Mouse (Mus musculus): ENCODE results near the gene Ghdc.

Ghdc gene

GRCm38 (mm10) chr11:100746546-100746945 is 24.2 kb downstream of the Ghdc start:
- DNase-seq (ENCODE audit: low spot score in 2 of 2): no peak

DNA sequence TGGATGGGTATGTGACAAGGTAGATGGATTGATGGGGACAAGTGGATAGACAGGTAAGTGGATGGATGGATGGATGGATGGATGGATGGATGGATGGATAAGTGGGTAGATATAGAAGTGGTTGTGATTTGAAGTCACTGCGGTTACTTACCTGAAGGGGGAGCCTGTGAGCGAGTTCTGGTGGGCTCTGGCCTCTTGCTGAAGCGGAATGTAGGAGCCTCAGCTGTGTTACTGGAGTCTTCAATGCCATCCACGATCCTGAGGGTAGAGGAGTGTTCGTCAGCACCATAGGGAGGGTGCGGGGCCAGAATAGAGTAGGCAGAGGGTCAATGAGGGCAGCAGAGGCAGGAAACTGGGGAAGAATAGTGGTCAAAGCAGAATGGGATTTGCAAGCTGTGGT is 25.7 kb downstream of the Ghdc start:
- no peak for DNase-seq (ENCODE audit: low spot score in 2 of 2)

DNA sequence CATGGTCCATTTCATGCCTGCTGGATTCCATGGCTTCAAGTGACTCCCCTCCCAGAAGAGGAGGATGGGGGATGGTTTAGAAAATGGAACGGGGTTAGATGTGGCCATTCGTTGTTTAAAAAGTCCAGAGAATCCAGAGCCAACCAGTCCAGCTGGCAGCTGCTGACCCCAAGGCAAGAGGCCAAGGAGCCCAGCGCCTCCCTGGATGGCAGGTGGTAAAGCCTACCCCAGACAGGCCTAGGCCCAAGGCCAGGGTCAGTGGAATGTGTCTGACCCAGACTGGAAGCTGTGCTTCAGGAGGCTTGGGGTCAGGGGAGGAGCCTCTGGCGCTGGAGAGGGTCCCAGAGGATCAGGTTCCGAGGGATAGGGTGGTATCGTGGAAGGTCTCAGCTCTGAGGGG is 29.4 kb downstream of the Ghdc start:
- peak in 1 of 2 experiments; percentile 51 for DNase-seq (ENCODE audit: low spot score in 2 of 2)

GRCm38 (mm10) chr11:100738749-100739148 is 32.0 kb downstream of the Ghdc start:
- DNase-seq (ENCODE audit: low spot score in 2 of 2): no peak

- peak; percentile 99 to 100 for DNase-seq (ENCODE audit: low spot score in 2 of 2)
Measured at GRCm38 (mm10) chr11:100738066-100738604, 32.6 kb downstream of the Ghdc start, which contains the start of gene Rab5c. Gene Rab5c (minus strand): TSS chr11:100738215.

- no peak for DNase-seq (ENCODE audit: low spot score in 2 of 2)
Measured at GRCm38 (mm10) chr11:100737105-100737733, 33.5 kb downstream of the Ghdc start.

DNA sequence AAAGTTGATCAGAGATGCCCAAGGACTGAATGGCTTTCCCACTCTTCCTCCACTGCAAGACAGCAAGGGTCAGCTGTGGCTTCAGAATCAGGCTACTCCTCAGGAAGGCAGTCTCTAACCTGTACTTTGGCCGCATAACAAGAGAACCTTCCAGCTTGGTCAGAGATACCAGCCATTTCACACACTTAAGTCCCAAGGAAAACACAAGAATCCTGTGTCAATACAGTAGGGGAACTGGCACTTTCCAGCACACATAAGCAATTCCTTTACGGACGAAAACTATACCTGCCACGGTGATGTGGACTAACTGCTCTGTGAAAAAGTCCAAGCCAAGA is 34.0 kb downstream of the Ghdc start:
- no peak for DNase-seq (ENCODE audit: low spot score in 2 of 2)

- DNase-seq (ENCODE audit: low spot score in 2 of 2): no peak
Measured at GRCm38 (mm10) chr11:100735954-100736745, 34.6 kb downstream of the Ghdc start.

DNA sequence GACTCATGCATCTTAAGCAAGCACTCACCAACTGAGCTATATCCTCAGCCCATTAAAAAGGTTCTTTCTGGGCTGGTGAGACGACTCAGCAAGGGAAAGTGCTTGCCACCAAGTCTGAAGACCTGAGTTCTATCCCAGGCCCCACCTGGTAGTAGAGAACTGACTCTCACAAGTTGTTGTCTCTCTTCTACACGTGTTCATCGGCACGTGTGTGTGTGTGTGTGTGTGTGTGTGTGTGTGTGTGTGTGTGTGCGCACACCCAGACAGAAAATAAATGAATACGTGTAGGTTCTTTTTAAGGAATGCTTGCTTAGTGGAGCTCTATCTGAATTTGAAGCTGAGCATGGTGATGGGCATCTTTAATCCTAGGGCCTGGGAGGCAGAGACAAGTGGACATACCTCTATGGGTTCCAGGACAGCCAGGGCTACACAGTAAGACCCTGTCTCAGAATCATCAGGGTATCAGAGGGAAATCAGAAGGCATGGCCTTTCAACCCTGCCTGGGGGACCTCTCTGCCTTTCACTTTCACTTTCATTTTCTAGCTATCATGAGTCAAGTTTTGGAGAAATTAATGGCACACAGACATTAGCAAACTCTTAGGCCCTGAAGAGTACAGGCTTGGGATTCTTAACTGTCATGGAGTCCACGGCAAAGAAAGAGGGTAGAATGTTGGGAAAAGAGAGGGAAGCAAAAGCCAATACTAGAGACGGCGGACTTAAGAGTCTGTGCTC is 35.5 kb downstream of the Ghdc start:
- DNase-seq (ENCODE audit: low spot score in 2 of 2): no peak

- peak in 1 of 2 experiments; percentile 61 for DNase-seq (ENCODE audit: low spot score in 2 of 2)
Measured at GRCm38 (mm10) chr11:100730477-100731205, 40.1 kb downstream of the Ghdc start.

DNA sequence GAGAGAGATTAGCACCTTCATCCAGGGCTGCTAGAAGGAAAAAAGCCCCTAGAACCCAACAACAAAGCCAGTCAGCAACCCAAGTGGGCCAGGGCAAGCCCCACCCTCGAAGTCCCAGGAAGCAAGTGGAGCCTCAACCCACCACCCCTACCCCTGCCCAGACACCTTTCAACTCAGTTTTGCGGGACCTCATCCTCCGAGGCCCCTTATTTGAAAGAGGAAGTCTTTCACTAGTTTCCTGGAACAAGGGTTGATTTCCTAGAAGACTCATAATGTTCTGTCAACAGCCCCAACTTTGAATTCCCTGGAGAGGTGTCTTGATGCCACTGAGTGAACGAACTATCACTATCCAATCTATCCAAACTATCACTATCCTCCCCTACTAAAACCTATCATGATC is 40.8 kb downstream of the Ghdc start:
- DNase-seq (ENCODE audit: low spot score in 2 of 2): no peak

- no peak for DNase-seq (ENCODE audit: low spot score in 2 of 2)
Measured at GRCm38 (mm10) chr11:100728601-100729000, 42.2 kb downstream of the Ghdc start.

DNA sequence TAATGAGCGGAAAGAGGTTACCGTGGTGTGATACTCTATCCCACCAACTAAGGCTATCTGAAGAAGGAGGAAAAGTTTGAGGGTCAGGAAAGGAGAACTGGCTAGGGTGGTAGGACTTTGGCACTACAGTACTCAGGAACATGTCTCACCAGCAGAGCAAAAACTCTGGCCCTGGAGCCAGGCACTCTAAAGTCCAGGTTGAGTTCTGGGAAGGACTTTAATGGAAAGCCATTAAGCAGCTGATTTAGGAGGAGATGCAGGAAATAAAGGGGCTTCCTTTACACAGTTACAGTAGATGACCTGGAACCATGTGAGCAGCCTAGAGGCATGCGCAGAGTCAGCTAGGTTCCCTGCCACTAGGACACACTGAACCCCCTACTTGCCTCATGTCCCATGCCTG is 43.6 kb downstream of the Ghdc start:
- no peak for DNase-seq (ENCODE audit: low spot score in 2 of 2)

- peak; percentile 55 to 75 for DNase-seq (ENCODE audit: low spot score in 2 of 2)
Measured at GRCm38 (mm10) chr11:100724919-100725512, 45.7 kb downstream of the Ghdc start.

- DNase-seq (ENCODE audit: low spot score in 2 of 2): no peak
Measured at GRCm38 (mm10) chr11:100722493-100723028, 48.2 kb downstream of the Ghdc start.

GRCm38 (mm10) chr11:100721776-100722492 is 48.8 kb downstream of the Ghdc start:
- no peak for DNase-seq (ENCODE audit: low spot score in 2 of 2)

DNA sequence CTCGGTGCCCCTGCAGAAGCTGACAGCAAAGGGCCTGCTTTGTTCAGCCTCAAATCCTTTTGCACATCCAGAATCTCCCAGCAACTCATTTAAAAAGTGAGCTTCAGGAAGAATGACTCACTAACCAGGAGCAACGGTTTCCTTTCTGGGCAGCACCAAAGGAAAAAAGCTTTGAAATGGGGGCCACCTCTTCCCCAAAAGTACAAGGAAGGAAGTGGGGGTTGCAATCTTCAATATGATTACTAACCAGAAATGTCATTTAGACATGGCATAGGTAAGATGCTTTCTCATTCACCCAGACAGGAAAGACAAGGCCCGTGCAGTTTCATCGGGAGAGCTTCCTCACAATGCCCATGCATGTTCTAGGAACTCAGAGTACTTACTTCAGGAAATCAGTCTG is 49.5 kb downstream of the Ghdc start:
- peak in 1 of 2 experiments; percentile 59 for DNase-seq (ENCODE audit: low spot score in 2 of 2)

GRCm38 (mm10) chr11:100720345-100720744 is 50.4 kb downstream of the Ghdc start:
- DNase-seq (ENCODE audit: low spot score in 2 of 2): no peak

DNA sequence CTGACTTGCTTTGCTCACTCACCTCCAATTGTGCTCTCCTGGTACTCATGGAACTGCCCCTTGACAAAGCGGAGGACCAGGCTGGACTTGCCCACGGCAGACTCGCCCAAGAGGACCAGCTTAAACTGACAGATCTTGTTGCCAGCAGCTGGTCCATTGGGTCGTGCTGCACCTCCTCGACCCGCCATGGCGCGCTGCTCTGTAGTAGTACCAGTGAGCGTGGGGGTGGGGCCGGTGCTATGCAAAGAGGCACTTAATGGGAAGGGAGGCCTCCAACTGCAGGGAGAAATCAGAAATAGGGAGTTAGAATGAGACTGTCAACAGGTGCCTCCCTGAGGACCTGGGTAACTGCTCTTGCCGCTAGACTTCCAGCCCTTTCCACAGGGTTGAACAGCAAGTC is 50.9 kb downstream of the Ghdc start:
- no peak for DNase-seq (ENCODE audit: low spot score in 2 of 2)

DNA sequence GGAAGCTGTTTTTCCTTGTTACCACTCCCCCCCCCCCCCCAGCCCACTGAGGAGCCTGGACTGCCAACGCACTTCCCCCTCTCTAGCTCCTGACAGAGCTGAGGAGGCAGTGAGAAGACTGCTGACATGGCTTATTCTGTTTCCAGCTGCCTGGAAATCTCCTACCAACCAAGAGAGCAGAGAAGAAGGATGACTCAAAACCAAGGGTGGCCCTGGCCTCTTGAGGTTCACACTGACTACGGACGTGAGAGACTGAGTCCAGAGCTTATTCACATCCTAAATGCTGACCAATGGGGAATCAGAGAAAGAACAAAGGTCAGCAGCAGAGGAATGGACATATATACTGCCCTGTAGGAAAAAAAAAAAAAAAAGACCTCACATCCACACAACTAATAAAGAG is 51.4 kb downstream of the Ghdc start:
- peak in 1 of 2 experiments; percentile 42 for DNase-seq (ENCODE audit: low spot score in 2 of 2)

All from heart, adult 9 months (tissue).